Mouse (Mus musculus): ENCODE measurements around the gene Cygb. TPM values are rescaled to one million over a fixed set of nuclear protein-coding genes. Genes with fewer than 3 reads are reported as not detected.

The Cygb gene
- polyA plus RNA-seq, 1 experiment from 2014 or later = 2.0 TPM

- peaks cover 31% of the 10 kb centered on the region for H3K4me1 ChIP-seq (replicated peaks; ENCODE audit: control insufficient read depth, insufficient read depth, low read length)
- no peak for ATAC-seq (replicated peaks; ENCODE audit: low FRiP score)
- 69% methylated on average over 10 of the region's 10 CpGs for WGBS
- H3K9ac ChIP-seq (ENCODE audit: low read depth, low read length) = no peak overlapping the region
- H3K27me3 ChIP-seq (replicated peaks; ENCODE audit: control insufficient read depth, insufficient read depth, low read length) = peaks cover 18% of the 10 kb centered on the region
- H3K4me3 ChIP-seq (ENCODE audit: low read depth, low read length) = no peak overlapping the region
- H3K36me3 ChIP-seq (ENCODE audit: control insufficient read depth, insufficient read depth, low read length) = no peaks in the 10 kb centered on the region
- no peak overlapping the region for H3K27ac ChIP-seq (ENCODE audit: low read depth, low read length)
- H3K4me2 ChIP-seq = no peak overlapping the region
- H3K9me3 ChIP-seq (ENCODE audit: control insufficient read depth, low read length) = no peaks in the 10 kb centered on the region
- DNase-seq (ENCODE audit: low spot score) = no peak
Measured at GRCm38 (mm10) chr11:116665289-116665688, 11.2 kb upstream of the Cygb start.

- no peak overlapping the region for H3K4me2 ChIP-seq
- 58% methylated on average over 8 of the region's 8 CpGs for WGBS
- H3K4me3 ChIP-seq (ENCODE audit: low read depth, low read length) = no peak overlapping the region
- H3K9ac ChIP-seq (ENCODE audit: low read depth, low read length) = no peak overlapping the region
- peaks cover 36% of the 10 kb centered on the region for H3K4me1 ChIP-seq (replicated peaks; ENCODE audit: control insufficient read depth, insufficient read depth, low read length)
- DNase-seq (ENCODE audit: low spot score) (no peak), ATAC-seq (replicated peaks; ENCODE audit: low FRiP score) (no peak)
- H3K27me3 ChIP-seq (replicated peaks; ENCODE audit: control insufficient read depth, insufficient read depth, low read length) = peaks cover 18% of the 10 kb centered on the region
- no peak overlapping the region for H3K27ac ChIP-seq (ENCODE audit: low read depth, low read length)
- no peaks in the 10 kb centered on the region for H3K9me3 ChIP-seq (ENCODE audit: control insufficient read depth, low read length)
- no peaks in the 10 kb centered on the region for H3K36me3 ChIP-seq (ENCODE audit: control insufficient read depth, insufficient read depth, low read length)
Measured at GRCm38 (mm10) chr11:116661948-116662377, 7.8 kb upstream of the Cygb start.

- H3K4me1 ChIP-seq (replicated peaks; ENCODE audit: control insufficient read depth, insufficient read depth, low read length) = peaks cover 37% of the 10 kb centered on the region
- ATAC-seq (replicated peaks; ENCODE audit: low FRiP score) (no peak), DNase-seq (ENCODE audit: low spot score) (no peak)
- no peak overlapping the region for H3K27ac ChIP-seq (ENCODE audit: low read depth, low read length)
- no peak overlapping the region for H3K9ac ChIP-seq (ENCODE audit: low read depth, low read length)
- H3K27me3 ChIP-seq (replicated peaks; ENCODE audit: control insufficient read depth, insufficient read depth, low read length) = peaks cover 18% of the 10 kb centered on the region
- H3K4me2 ChIP-seq = no peak overlapping the region
- no peak overlapping the region for H3K4me3 ChIP-seq (ENCODE audit: low read depth, low read length)
- no peaks in the 10 kb centered on the region for H3K9me3 ChIP-seq (ENCODE audit: control insufficient read depth, low read length)
- WGBS = 29% methylated on average over 13 of the region's 13 CpGs
- H3K36me3 ChIP-seq (ENCODE audit: control insufficient read depth, insufficient read depth, low read length) = no peaks in the 10 kb centered on the region
Measured at GRCm38 (mm10) chr11:116661291-116661947, 7.3 kb upstream of the Cygb start.

- H3K9ac ChIP-seq (ENCODE audit: low read depth, low read length) = no peak overlapping the region
- no peak overlapping the region for H3K27ac ChIP-seq (ENCODE audit: low read depth, low read length)
- WGBS = 72% methylated on average over 9 of the region's 9 CpGs
- ATAC-seq (replicated peaks; ENCODE audit: low FRiP score) (no peak), DNase-seq (ENCODE audit: low spot score) (no peak)
- H3K36me3 ChIP-seq (ENCODE audit: control insufficient read depth, insufficient read depth, low read length) = no peaks in the 10 kb centered on the region
- peaks cover 35% of the 10 kb centered on the region for H3K4me1 ChIP-seq (replicated peaks; ENCODE audit: control insufficient read depth, insufficient read depth, low read length)
- no peak overlapping the region for H3K4me2 ChIP-seq
- peaks cover 20% of the 10 kb centered on the region for H3K27me3 ChIP-seq (replicated peaks; ENCODE audit: control insufficient read depth, insufficient read depth, low read length)
- no peak overlapping the region for H3K4me3 ChIP-seq (ENCODE audit: low read depth, low read length)
- H3K9me3 ChIP-seq (ENCODE audit: control insufficient read depth, low read length) = no peaks in the 10 kb centered on the region
Measured at GRCm38 (mm10) chr11:116660181-116660580, 6.1 kb upstream of the Cygb start.

- no peak overlapping the region for H3K9ac ChIP-seq (ENCODE audit: low read depth, low read length)
- H3K4me3 ChIP-seq (ENCODE audit: low read depth, low read length) = no peak overlapping the region
- peaks cover 36% of the 10 kb centered on the region for H3K4me1 ChIP-seq (replicated peaks; ENCODE audit: control insufficient read depth, insufficient read depth, low read length)
- no peak for ATAC-seq (replicated peaks; ENCODE audit: low FRiP score)
- no peak overlapping the region for H3K4me2 ChIP-seq
- H3K36me3 ChIP-seq (ENCODE audit: control insufficient read depth, insufficient read depth, low read length) = no peaks in the 10 kb centered on the region
- DNase-seq (ENCODE audit: low spot score) = no peak
- WGBS = 70% methylated on average over 15 of the region's 15 CpGs
- H3K27ac ChIP-seq (ENCODE audit: low read depth, low read length) = no peak overlapping the region; the same call in 1 of the 2 replicates
- no peaks in the 10 kb centered on the region for H3K9me3 ChIP-seq (ENCODE audit: control insufficient read depth, low read length)
- peaks cover 30% of the 10 kb centered on the region for H3K27me3 ChIP-seq (replicated peaks; ENCODE audit: control insufficient read depth, insufficient read depth, low read length)
Measured at GRCm38 (mm10) chr11:116659027-116659621, 5.0 kb upstream of the Cygb start.

- Histone ChIP-seq H3K4me3 (ENCODE audit: low read depth, low read length) (no peak overlapping the region), H3K4me2 (peak overlapping the region; percentile 57; the same call in 1 of the 2 replicates), H3K9ac (ENCODE audit: low read depth, low read length) (peak overlapping the region; percentile 44), H3K27ac (ENCODE audit: low read depth, low read length) (peak overlapping the region; percentile 65), H3K4me1 (replicated peaks; ENCODE audit: control insufficient read depth, insufficient read depth, low read length) (peaks cover 37% of the 10 kb centered on the region), H3K36me3 (ENCODE audit: control insufficient read depth, insufficient read depth, low read length) (no peaks in the 10 kb centered on the region), H3K9me3 (ENCODE audit: control insufficient read depth, low read length) (no peaks in the 10 kb centered on the region), H3K27me3 (replicated peaks; ENCODE audit: control insufficient read depth, insufficient read depth, low read length) (peaks cover 34% of the 10 kb centered on the region)
- no peak for ATAC-seq (replicated peaks; ENCODE audit: low FRiP score)
- 67% methylated on average over 10 of the region's 10 CpGs for WGBS
- DNase-seq (ENCODE audit: low spot score) = no peak
Measured at GRCm38 (mm10) chr11:116658238-116658637, 4.1 kb upstream of the Cygb start.

- H3K4me1 ChIP-seq (replicated peaks; ENCODE audit: control insufficient read depth, insufficient read depth, low read length) = peaks cover 31% of the 10 kb centered on the region
- H3K27me3 ChIP-seq (replicated peaks; ENCODE audit: control insufficient read depth, insufficient read depth, low read length) = peaks cover 39% of the 10 kb centered on the region
- 9% methylated on average over 22 of the region's 22 CpGs for WGBS
Measured at GRCm38 (mm10) chr11:116657311-116658223, 3.5 kb upstream of the Cygb start.

GRCm38 (mm10) chr11:116656348-116657191 lies 2.5 kb upstream of the Cygb start:
- ATAC-seq (replicated peaks; ENCODE audit: low FRiP score) (no peak), DNase-seq (ENCODE audit: low spot score) (no peak)
- Histone ChIP-seq H3K9me3 (ENCODE audit: control insufficient read depth, low read length) (no peaks in the 10 kb centered on the region), H3K4me3 (ENCODE audit: low read depth, low read length) (no peak overlapping the region), H3K27me3 (replicated peaks; ENCODE audit: control insufficient read depth, insufficient read depth, low read length) (peaks cover 41% of the 10 kb centered on the region), H3K4me2 (peak overlapping the region; percentile 57), H3K4me1 (replicated peaks; ENCODE audit: control insufficient read depth, insufficient read depth, low read length) (peaks cover 34% of the 10 kb centered on the region), H3K27ac (ENCODE audit: low read depth, low read length) (no peak overlapping the region; the same call in 1 of the 2 replicates), H3K9ac (ENCODE audit: low read depth, low read length) (peak overlapping the region; percentile 20), H3K36me3 (ENCODE audit: control insufficient read depth, insufficient read depth, low read length) (no peaks in the 10 kb centered on the region)
- 83% methylated on average over 16 of the region's 16 CpGs for WGBS

More at GRCm38 (mm10) chr11:116657311-116658223, 3.5 kb upstream of the Cygb start:
- H3K4me3 ChIP-seq (ENCODE audit: low read depth, low read length) = peak overlapping the region; percentile 27
- ATAC-seq (replicated peaks; ENCODE audit: low FRiP score) (peak; percentile 95), DNase-seq (ENCODE audit: low spot score) (peak; percentile 79)
- H3K36me3 ChIP-seq (ENCODE audit: control insufficient read depth, insufficient read depth, low read length) = no peaks in the 10 kb centered on the region
- peak overlapping the region; percentile 65 for H3K27ac ChIP-seq (ENCODE audit: low read depth, low read length)
- H3K9me3 ChIP-seq (ENCODE audit: control insufficient read depth, low read length) = no peaks in the 10 kb centered on the region
- peak overlapping the region; percentile 44 for H3K9ac ChIP-seq (ENCODE audit: low read depth, low read length)
- peak overlapping the region; percentile 57 for H3K4me2 ChIP-seq

Data from liver, embryonic 11.5 days (tissue).